Mouse (Mus musculus) embryo, embryonic 9.5 days (tissue): Measurements from ENCODE around the gene Kcnab2.
A peak's percentile ranks its signal among the peaks of the same experiment; 100 is the strongest.

Experiments used
- DNase-seq: peaks from one replicate; pipeline ENCODE4 v3.0.0-alpha.2; 2017; ENCODE audit errors: extremely low spot score

Kcnab2 gene

GRCm38 (mm10) chr4:152385644-152386043 is 92.0 kb downstream of the Kcnab2 start:
- no peak for DNase-seq

- no peak for DNase-seq
Observed at GRCm38 (mm10) chr4:152382528-152383252, 95.0 kb downstream of the Kcnab2 start.

GRCm38 (mm10) chr4:152365228-152365627 is 112.4 kb downstream of the Kcnab2 start:
- no peak for DNase-seq

- no peak for DNase-seq
Observed at GRCm38 (mm10) chr4:152362180-152362579, 115.5 kb downstream of the Kcnab2 start.

- peak; percentile 88 for DNase-seq
Observed at GRCm38 (mm10) chr4:152360855-152361254, 116.8 kb downstream of the Kcnab2 start.

GRCm38 (mm10) chr4:152359700-152360099 is 118.0 kb downstream of the Kcnab2 start:
- no peak for DNase-seq

- DNase-seq: no peak
Observed at GRCm38 (mm10) chr4:152355672-152356071, 122.0 kb downstream of the Kcnab2 start.

GRCm38 (mm10) chr4:152353886-152354637 is 123.6 kb downstream of the Kcnab2 start:
- no peak for DNase-seq

- no peak for DNase-seq
Observed at GRCm38 (mm10) chr4:152351422-152352305, 126.0 kb downstream of the Kcnab2 start.

- DNase-seq: no peak
Observed at GRCm38 (mm10) chr4:152350722-152351421, 126.8 kb downstream of the Kcnab2 start.

- no peak for DNase-seq
Observed at GRCm38 (mm10) chr4:152349837-152350381, 127.8 kb downstream of the Kcnab2 start.

- DNase-seq: no peak
Observed at GRCm38 (mm10) chr4:152345120-152345889, 132.4 kb downstream of the Kcnab2 start.

GRCm38 (mm10) chr4:152344651-152345050 is 133.0 kb downstream of the Kcnab2 start:
- DNase-seq: no peak

- peak; percentile 64 for DNase-seq
Observed at GRCm38 (mm10) chr4:152343296-152343695, 134.4 kb downstream of the Kcnab2 start.
